Mouse (Mus musculus) erythroblast, adult 5-6 weeks (primary cell): ENCODE data around the gene Utp11. TPM values are rescaled to one million over a fixed set of nuclear protein-coding genes. Genes with fewer than 3 reads are reported as not detected.
A peak's percentile ranks its signal among the peaks of the same experiment; 100 is the strongest.

Source experiments
- ATAC-seq: replicated peaks from 2 replicates; pipeline ENCODE4 v1.8.0; 2016; ENCODE audit warnings: moderate number of reproducible peaks, mild to moderate bottlenecking, moderate TSS enrichment, inconsistent platforms; ENCODE audit not compliant: poor library complexity, low FRiP score, severe bottlenecking
- total RNA-seq, 2 experiments: library from RNA; stranded (forward) in 1 of 2; stranded (reverse) in 1 of 2; fragments of 150-400 nt in 1 of 2; fragments of 200-764, 138-1000 nt in 1 of 2; gene quantifications; 2 replicates each; pipeline versions ENCODE4 v1.2.3 to v1.2.4; 2015 to 2017; ENCODE audit warnings: low replicate concordance in 2 of 2

Utp11 gene
- total RNA-seq, 2 experiments from 2014 or later, result 4.5 to 20.8 TPM

GRCm38 (mm10) chr4:124675037-124675436 lies 18.4 kb downstream of the Utp11 start:
- 0 out of 2 replicates have a peak, but pooled peaks have one; percentile 54 for ATAC-seq

- ATAC-seq, result no peak
These were observed 18.9 kb downstream of the Utp11 start for GRCm38 (mm10) chr4:124674334-124675032.

- no peak for ATAC-seq
These were observed 20.8 kb downstream of the Utp11 start for GRCm38 (mm10) chr4:124672347-124673320.

GRCm38 (mm10) chr4:124671583-124671982 lies 21.8 kb downstream of the Utp11 start:
- ATAC-seq, result no peak

- no peak for ATAC-seq
These were observed 23.2 kb downstream of the Utp11 start for GRCm38 (mm10) chr4:124670232-124670631.

GRCm38 (mm10) chr4:124668078-124668477 lies 25.3 kb downstream of the Utp11 start:
- no peak for ATAC-seq

- ATAC-seq, result no peak
These were observed 25.8 kb downstream of the Utp11 start for GRCm38 (mm10) chr4:124667476-124668033.

- no peak for ATAC-seq
These were observed 28.8 kb downstream of the Utp11 start for GRCm38 (mm10) chr4:124664604-124665003.

GRCm38 (mm10) chr4:124664185-124664584 lies 29.2 kb downstream of the Utp11 start:
- no peak for ATAC-seq

GRCm38 (mm10) chr4:124663034-124663433 lies 30.4 kb downstream of the Utp11 start:
- ATAC-seq, result no peak

GRCm38 (mm10) chr4:124660603-124661002 lies 32.8 kb downstream of the Utp11 start:
- ATAC-seq, result no peak

GRCm38 (mm10) chr4:124659251-124660217 lies 33.9 kb downstream of the Utp11 start:
- no peak for ATAC-seq

GRCm38 (mm10) chr4:124658412-124658851 lies 35.0 kb downstream of the Utp11 start:
- ATAC-seq, result no peak

GRCm38 (mm10) chr4:124657781-124658180 lies 35.6 kb downstream of the Utp11 start:
- ATAC-seq, result no peak

GRCm38 (mm10) chr4:124656854-124657650 lies 36.3 kb downstream of the Utp11 start:
- no peak for ATAC-seq

- peak; percentile 49; the same call in 1 of the 2 replicates for ATAC-seq
These were observed 36.9 kb downstream of the Utp11 start, which contains the start of gene Pou3f1 for GRCm38 (mm10) chr4:124656518-124656853. TSS of gene Pou3f1 (plus strand) at chr4:124656807.

- ATAC-seq, result no peak
These were observed 40.5 kb downstream of the Utp11 start for GRCm38 (mm10) chr4:124652886-124653285.

- ATAC-seq, result no peak
These were observed 45.5 kb downstream of the Utp11 start for GRCm38 (mm10) chr4:124647909-124648308.
